Mouse (Mus musculus) T-cell, adult 66 days (primary cell): Measurements from ENCODE around the gene Lrrn2. TPM values are rescaled to one million over a fixed set of nuclear protein-coding genes. Genes with fewer than 3 reads are reported as not detected.

Source experiments
- total RNA-seq, 2 experiments: library from RNA; stranded (reverse); gene quantifications; 3 replicates in 1 of 2; 4 replicates in 1 of 2; pipeline ENCODE4 v1.2.4; 2023

Gene Lrrn2
- under 1 TPM in 1 of 2 experiments, not detected in 1; 0.33 TPM for total RNA-seq

DNA sequence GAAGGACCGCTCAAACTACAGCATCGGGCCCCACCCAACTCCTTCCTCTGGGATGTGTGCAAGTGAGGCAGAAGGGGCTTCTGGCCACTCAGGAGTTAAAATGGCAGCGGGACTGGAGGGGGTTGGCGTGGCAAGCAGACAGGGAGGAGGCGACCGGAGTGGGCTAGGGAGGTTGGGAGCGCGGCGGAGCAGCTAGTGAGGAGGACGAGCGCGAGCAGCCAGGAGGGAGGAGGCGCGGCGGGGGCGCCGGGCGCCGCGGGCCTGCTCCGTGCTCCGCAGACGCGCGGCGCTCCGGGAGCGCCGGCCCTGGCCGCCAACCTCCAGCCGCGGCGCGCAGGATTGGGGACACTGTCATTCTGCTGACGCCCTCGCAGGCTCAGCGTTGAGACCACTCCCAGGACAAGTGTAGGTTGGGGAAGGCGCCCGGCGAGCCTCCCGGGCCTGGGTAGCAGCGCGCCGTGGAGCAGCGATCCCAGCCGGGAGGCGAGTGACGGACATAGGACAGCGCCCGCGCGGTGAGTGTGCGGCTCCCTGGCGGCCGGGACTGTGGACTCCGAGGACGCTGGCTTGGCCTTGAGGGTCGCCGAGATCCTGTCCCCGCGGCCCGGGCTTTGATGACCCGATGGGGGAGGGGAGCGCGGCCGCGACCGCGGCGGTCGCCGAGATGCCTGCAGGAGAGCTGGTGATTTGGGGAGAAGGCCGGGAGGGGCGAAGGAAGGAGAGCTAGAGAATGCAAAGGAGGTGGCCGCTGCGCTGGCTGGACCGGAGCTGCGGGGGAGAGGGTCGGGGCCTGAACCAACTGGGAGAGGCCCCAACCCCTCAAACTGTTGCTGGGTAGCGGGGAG lies at the start of gene Lrrn2:
Gene Lrrn2 (plus strand): TSS at position 113 of the 845 bp plus-strand sequence.

Other genes starting within 250 kb of the Lrrn2 start
- gene Nfasc, start 138.5 kb upstream of the Lrrn2 start, total RNA-seq, result under 1 TPM in 1 of 2 experiments, not detected in 1; 0.29 TPM
- gene Mdm4, start 150.3 kb downstream of the Lrrn2 start, total RNA-seq, result 100 to 1,000 TPM; 266 to 267 TPM
- gene Pik3c2b, start 165.4 kb downstream of the Lrrn2 start, total RNA-seq, result 1 to 10 TPM; 5.5 to 7.0 TPM